In genomic region chr17:49309079-49309478, GRCm38 (mm10) we compare ENCODE assay signal across 8 mouse cellular contexts.
DNase-seq lines count a peak whose midpoint lies in the region; ATAC-seq and TF ChIP-seq lines count a peak whose summit lies in the region.

No protein-coding gene starts in this region.

- H3K4me2 ChIP-seq in kidney, postnatal 0 days (ENCODE audit: low read length) = peak overlapping the region; percentile 27
- H3K4me2 ChIP-seq in limb, embryonic 11.5 days (ENCODE audit: low read depth, severe bottlenecking) = no peak overlapping the region

- peak; percentile 83 for ATAC-seq in kidney, postnatal 0 days (replicated peaks; ENCODE audit: low FRiP score, low read depth)
- ATAC-seq in limb, embryonic 11.5 days (ENCODE audit: insufficient number of reproducible peaks, low FRiP score, low TSS enrichment, low read depth) = peak; percentile 89; the same call in 1 of the 2 replicates

- H3K27me3 ChIP-seq in kidney, postnatal 0 days (ENCODE audit: insufficient read depth, low read length) = no peaks in the 10 kb centered on the region
- no peaks in the 10 kb centered on the region for H3K27me3 ChIP-seq in limb, embryonic 11.5 days (ENCODE audit: control insufficient read depth, insufficient read depth, low read length)

- intact Hi-C loops in gastrocnemius, postnatal 14 days (cut with DNase I; ENCODE audit: low total_unique reads) = no loop called here
- intact Hi-C loops in gastrocnemius, adult 2 months (cut with DNase I) = no loop called here

- no peak overlapping the region for H3K9ac ChIP-seq in kidney, postnatal 0 days (ENCODE audit: low read depth, low read length)
- H3K9ac ChIP-seq in limb, embryonic 11.5 days (ENCODE audit: low read length) = no peak overlapping the region

- H3K4me3 ChIP-seq in gastrocnemius, adult 2 months = no peak overlapping the region
- H3K4me3 ChIP-seq in kidney, postnatal 0 days (replicated peaks; ENCODE audit: low read depth, low read length) = no peak overlapping the region
- H3K4me3 ChIP-seq in limb, embryonic 11.5 days (ENCODE audit: low read depth, low read length) = no peak overlapping the region

- WGBS in kidney, postnatal 0 days = 9% methylated on average over 5 of the region's 5 CpGs
- 9% methylated on average over 5 of the region's 5 CpGs for WGBS in limb, embryonic 11.5 days

- TF ChIP-seq CTCF in gastrocnemius, adult 2 months (IDR thresholded peaks at IDR 0.05) = no peak
- no peak for TF ChIP-seq CTCF in kidney, postnatal 0 days (IDR thresholded peaks at IDR 0.05; ENCODE audit: low read depth)

- H3K9me3 ChIP-seq in kidney, postnatal 0 days (replicated peaks; ENCODE audit: low read length) = no peaks in the 10 kb centered on the region
- H3K9me3 ChIP-seq in limb, embryonic 11.5 days (ENCODE audit: control insufficient read depth, low read length) = no peaks in the 10 kb centered on the region

- H3K27ac ChIP-seq in gastrocnemius, adult 2 months = no peak overlapping the region
- H3K27ac ChIP-seq in kidney, postnatal 0 days = no peak overlapping the region
- H3K27ac ChIP-seq in limb, embryonic 11.5 days (replicated peaks; ENCODE audit: low read depth, low read length) = no peak overlapping the region

- H3K4me1 ChIP-seq in kidney, postnatal 0 days (replicated peaks; ENCODE audit: insufficient read depth, low read length) = no peaks in the 10 kb centered on the region
- 0 out of 2 replicates have a peak, but pooled peaks cover 2% of the 10 kb centered on the region for H3K4me1 ChIP-seq in limb, embryonic 11.5 days (ENCODE audit: control insufficient read depth, insufficient read depth, low read length)

- peak; percentile 26 for DNase-seq in gastrocnemius, postnatal 14 days
- DNase-seq in gastrocnemius, adult 2 months = no peak
- DNase-seq in cerebellum, postnatal 14 days = peak; percentile 69 to 84
- peak; percentile 68 to 83 for DNase-seq in frontal cortex, postnatal 36 days (ENCODE audit: low spot score in 2 of 2)
- peak; percentile 94 for DNase-seq in kidney, postnatal 0 days (ENCODE audit: low spot score)
- DNase-seq in limb, embryonic 11.5 days (ENCODE audit: low spot score) = peak; percentile 84
- peak; percentile 89 for DNase-seq in right cerebral cortex, adult 18-20 months
- DNase-seq in urinary bladder, adult 18-20 months (ENCODE audit: low spot score in 2 of 2) = no peak

- H3K36me3 ChIP-seq in kidney, postnatal 0 days (ENCODE audit: insufficient read depth, low read length) = no peaks in the 10 kb centered on the region
- no peaks in the 10 kb centered on the region for H3K36me3 ChIP-seq in limb, embryonic 11.5 days (ENCODE audit: control insufficient read depth, insufficient read depth, low read length)

Comparison
In these comparisons a context has a peak if more than half of its experiments do, and no peak if none do; other contexts are left out.
1. DNase-seq: peak in gastrocnemius, postnatal 14 days (single experiment), cerebellum, postnatal 14 days (2 of 2), frontal cortex, postnatal 36 days (2 of 2), kidney, postnatal 0 days (single experiment), limb, embryonic 11.5 days (single experiment) and right cerebral cortex, adult 18-20 months (single experiment); none in gastrocnemius, adult 2 months (single experiment) and urinary bladder, adult 18-20 months (0 of 2).